Mouse (Mus musculus): ENCODE results near the gene Adcy6.

DNA sequence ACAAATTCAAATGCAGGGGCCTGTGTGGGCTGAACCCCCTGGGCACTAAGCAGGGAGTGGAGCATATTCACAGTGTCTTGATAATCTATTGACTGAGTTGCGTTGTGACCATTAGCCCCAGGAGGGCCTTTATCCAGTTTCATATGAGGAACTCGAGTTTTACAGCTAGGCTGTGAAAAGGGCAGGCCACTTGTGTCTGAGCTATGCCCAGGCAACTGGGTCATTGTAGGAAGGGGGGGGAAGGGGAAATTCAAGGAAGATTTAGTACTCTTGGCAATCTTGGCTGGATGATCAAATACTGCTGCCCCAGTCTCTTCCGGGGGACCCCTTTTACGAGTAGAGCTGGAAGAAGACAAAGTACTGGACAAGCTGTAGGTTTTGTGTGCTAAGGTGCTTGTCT is 66.5 kb downstream of the Adcy6 start:
- TF ChIP-seq POU5F1 (IDR thresholded peaks at IDR 0.05; ENCODE audit: borderline replicate concordance, low read length) (no peak), CTCF (conservative IDR thresholded peaks at IDR 0.05; ENCODE audit: low read length) (no peak), NANOG (IDR thresholded peaks at IDR 0.05; ENCODE audit: borderline replicate concordance, low read length) (no peak)

Data from E14TG2a.4 (cell line).